Mouse (Mus musculus) liver, embryonic 14.5 days (tissue): ENCODE measurements around the gene Ppfia3.

Source experiments
- CTCF ChIP-seq: IDR thresholded peaks from 2 replicates; pipeline ENCODE4 v1.5.1; 2016; ENCODE audit warnings: antibody characterized with exemption, low read depth, control low read depth
- EP300 ChIP-seq: IDR thresholded peaks from 2 replicates; pipeline ENCODE4 v1.6.1; 2016; ENCODE audit warnings: antibody characterized with exemption, low read depth

DNA sequence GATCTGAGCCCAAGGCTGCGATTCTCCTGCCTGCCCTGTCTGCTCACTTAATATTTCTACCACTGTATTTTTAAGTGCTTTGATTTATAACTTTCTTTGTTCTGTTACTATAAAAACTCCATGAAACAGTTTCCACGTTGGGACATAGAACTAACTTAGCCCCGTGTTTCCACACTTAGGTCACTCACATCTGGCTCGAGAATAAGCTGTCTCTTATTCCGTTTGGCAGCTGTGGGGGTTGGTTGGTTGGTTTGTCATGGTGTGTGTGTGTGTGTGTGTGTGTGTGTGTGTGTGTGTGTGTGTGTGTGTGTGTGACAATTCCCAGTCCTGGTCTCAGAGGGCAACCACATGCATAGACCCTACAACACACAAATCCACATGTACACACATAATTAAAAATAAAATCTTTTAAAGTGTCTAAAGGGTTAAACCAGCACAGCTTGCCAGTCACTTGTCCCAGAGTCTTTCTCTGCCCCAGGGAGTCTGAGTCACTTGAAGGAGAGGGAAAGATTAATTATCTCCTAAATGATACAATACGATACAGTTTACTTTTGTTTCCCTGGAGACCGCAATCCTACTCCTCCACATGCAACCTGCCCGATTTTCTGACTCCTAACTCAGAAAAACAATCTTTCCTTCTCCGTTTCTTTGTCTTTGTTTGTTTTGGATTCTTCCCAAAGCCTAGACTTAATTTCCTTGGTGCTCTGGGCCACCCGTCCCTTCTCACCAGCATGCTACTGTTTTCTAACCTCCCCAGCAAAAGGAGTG is 53.9 kb downstream of the Ppfia3 start:
- TF ChIP-seq CTCF (no peak), EP300 (no peak)
